Mouse (Mus musculus) liver, postnatal 0 days (tissue): ENCODE measurements around the gene Slco4a1.

ENCODE experiments used
- CTCF ChIP-seq: sonication (generic); IDR thresholded peaks from 2 replicates; pipeline ENCODE4 v1.5.1; 2016; ENCODE audit warnings: antibody characterized with exemption, low read depth
- EP300 ChIP-seq: IDR thresholded peaks from 2 replicates; pipeline ENCODE4 v1.6.1; 2016; ENCODE audit warnings: antibody characterized with exemption, low read depth, mild to moderate bottlenecking

DNA sequence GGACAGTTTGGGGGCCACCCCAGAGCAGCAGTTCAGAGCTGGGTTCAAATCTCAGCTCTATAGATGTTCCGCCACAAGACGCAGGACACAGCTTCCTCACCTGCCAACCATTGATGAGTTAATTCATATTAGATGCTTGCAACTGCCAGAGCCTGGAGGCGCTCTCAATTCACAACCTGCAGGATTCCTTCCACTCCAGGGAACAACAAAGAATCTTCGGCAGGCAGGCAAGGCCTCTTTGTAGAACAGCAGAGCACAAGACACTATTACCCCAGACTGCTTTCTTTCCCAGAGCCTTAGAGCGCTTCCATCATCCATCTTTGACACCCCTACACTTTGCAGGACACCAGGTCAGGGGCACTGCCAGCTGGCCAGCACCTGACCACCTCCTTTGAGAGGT, 50.2 kb downstream of the Slco4a1 start:
- TF ChIP-seq CTCF = no peak
- no peak for TF ChIP-seq EP300
